Comparison of ENCODE assay signal across 12 mouse cellular contexts in the genomic region with DNA sequence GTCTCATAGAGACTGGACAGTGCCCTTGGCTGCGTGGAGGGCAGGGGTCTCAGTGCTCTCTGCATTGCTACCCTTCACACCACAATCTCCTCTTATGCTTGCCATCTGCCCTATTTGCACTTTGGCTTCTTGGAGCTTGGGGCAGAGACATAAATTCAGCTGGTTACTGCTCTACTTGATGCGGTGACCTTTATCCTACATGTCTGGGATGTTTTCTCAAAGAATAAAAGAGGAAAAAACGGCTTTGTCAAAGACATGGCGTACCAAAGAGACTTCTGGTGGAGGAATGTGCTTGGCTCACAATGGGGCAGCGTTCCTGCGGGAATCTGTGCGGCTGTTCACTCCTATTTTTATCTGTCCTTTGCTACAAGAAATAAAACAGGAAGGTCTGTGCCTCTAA. TPM values are rescaled to one million over a fixed set of nuclear protein-coding genes. Genes with fewer than 3 reads are reported as not detected.
DNase-seq lines count a peak whose midpoint lies in the region; ATAC-seq and TF ChIP-seq lines count a peak whose summit lies in the region.
"Had no signal": no experiment of that assay in that cellular context is flagged by ENCODE, and none has a peak within 500 bp of the region (broad histone marks: within the 10 kb centered on the region; RNA-seq: fewer than 3 reads in every experiment).

No protein-coding gene starts in this region.

- no peak overlapping the region for H3K4me2 ChIP-seq in heart, embryonic 13.5 days
- H3K4me2 ChIP-seq in limb, embryonic 12.5 days, result no peak overlapping the region

- WGBS in heart, adult 2 months, result 33% methylated on average over 7 of the region's 7 CpGs
- 42% methylated on average over 7 of the region's 7 CpGs for WGBS in heart, embryonic 13.5 days
- WGBS in limb, embryonic 12.5 days, result 70% methylated on average over 7 of the region's 7 CpGs

- no peak for TF ChIP-seq POLR2A in heart, adult 2 months (IDR thresholded peaks at IDR 0.05; ENCODE audit: insufficient read depth, low read depth, low read length)

- no peaks in the 10 kb centered on the region for H3K9me3 ChIP-seq in heart, embryonic 13.5 days
- no peaks in the 10 kb centered on the region for H3K9me3 ChIP-seq in limb, embryonic 12.5 days

- H3K9ac ChIP-seq in heart, adult 2 months (ENCODE audit: low read depth, low read length), result no peak overlapping the region
- no peak overlapping the region for H3K9ac ChIP-seq in heart, embryonic 13.5 days
- H3K9ac ChIP-seq in limb, embryonic 12.5 days (replicated peaks), result no peak overlapping the region

- no peak for DNase-seq in heart, adult 2 months
- DNase-seq in heart, postnatal 4 days, result no peak
- DNase-seq in frontal cortex, postnatal 25 days (ENCODE audit: low spot score in 2 of 2), result no peak
- DNase-seq in layer of hippocampus, adult 2 months (ENCODE audit: low spot score in 2 of 2), result no peak
- DNase-seq in left cerebral cortex, postnatal 10 days (ENCODE audit: extremely low spot score in 1 of 2, low spot score in 2 of 2), result no peak
- DNase-seq: B cell, adult 2 months; left cerebral cortex, postnatal 4 days; right cerebral cortex, postnatal 14 days had no signal

- no peak for ATAC-seq in heart, embryonic 13.5 days (ENCODE audit: extremely low read depth, insufficient number of reproducible peaks, low FRiP score, low TSS enrichment)
- no peak for ATAC-seq in limb, embryonic 12.5 days (ENCODE audit: insufficient number of reproducible peaks, insufficient read depth, low FRiP score, low TSS enrichment, low read depth)
- ATAC-seq: midbrain, embryonic 16.5 days had no signal

- H3K27ac ChIP-seq in heart, adult 2 months, result peak overlapping the region; percentile 40
- peak overlapping the region; percentile 65 for H3K27ac ChIP-seq in brown adipose tissue, adult 24 weeks (replicated peaks; ENCODE audit: low read depth, low read length)
- peak overlapping the region; percentile 67 for H3K27ac ChIP-seq in heart, embryonic 13.5 days (replicated peaks)
- peak overlapping the region; percentile 13; the same call in 1 of the 2 replicates for H3K27ac ChIP-seq in limb, embryonic 12.5 days
- H3K27ac ChIP-seq in layer of hippocampus, adult 2 months, result no peak overlapping the region; the same call in 1 of the 2 replicates

- H3K4me3 ChIP-seq in heart, adult 2 months, result no peak overlapping the region
- no peak overlapping the region for H3K4me3 ChIP-seq in brown adipose tissue, adult 24 weeks (ENCODE audit: insufficient read depth, low read depth, low read length)
- no peak overlapping the region for H3K4me3 ChIP-seq in heart, embryonic 13.5 days
- no peak overlapping the region for H3K4me3 ChIP-seq in limb, embryonic 12.5 days (replicated peaks)
- no peak overlapping the region for H3K4me3 ChIP-seq in layer of hippocampus, adult 2 months

- intact Hi-C loops in heart, adult 2 months (cut with DNase I), result no loop called here
- intact Hi-C loops in left cerebral cortex, postnatal 10 days (cut with DNase I), result no loop called here

- H3K36me3 ChIP-seq in heart, adult 2 months (ENCODE audit: control insufficient read depth, insufficient read depth, low read length), result no peaks in the 10 kb centered on the region
- no peaks in the 10 kb centered on the region for H3K36me3 ChIP-seq in heart, embryonic 13.5 days
- no peaks in the 10 kb centered on the region for H3K36me3 ChIP-seq in limb, embryonic 12.5 days

- H3K27me3 ChIP-seq in heart, adult 2 months (ENCODE audit: control insufficient read depth, insufficient read depth, low read length), result no peaks in the 10 kb centered on the region
- H3K27me3 ChIP-seq in heart, embryonic 13.5 days (replicated peaks), result no peaks in the 10 kb centered on the region
- H3K27me3 ChIP-seq in limb, embryonic 12.5 days, result no peaks in the 10 kb centered on the region

- TF ChIP-seq CTCF in heart, adult 2 months (IDR thresholded peaks at IDR 0.05), result no peak
- TF ChIP-seq CTCF in layer of hippocampus, adult 2 months (conservative IDR thresholded peaks at IDR 0.05), result no peak

- peaks cover 13% of the 10 kb centered on the region for H3K4me1 ChIP-seq in heart, adult 2 months (ENCODE audit: control insufficient read depth, insufficient read depth, low read length)
- peaks cover 15% of the 10 kb centered on the region for H3K4me1 ChIP-seq in brown adipose tissue, adult 24 weeks (ENCODE audit: control insufficient read depth, insufficient read depth, insufficient read length, low read length)
- H3K4me1 ChIP-seq in heart, embryonic 13.5 days, result peaks cover 41% of the 10 kb centered on the region
- peaks cover 48% of the 10 kb centered on the region for H3K4me1 ChIP-seq in limb, embryonic 12.5 days (replicated peaks)

- H3K79me2 ChIP-seq in heart, adult 2 months (replicated peaks; ENCODE audit: control insufficient read depth, insufficient read depth, low read length), result no peaks in the 10 kb centered on the region

- no peak for TF ChIP-seq EP300 in heart, adult 2 months (IDR thresholded peaks at IDR 0.05; ENCODE audit: insufficient read depth, low read depth, low read length)

RNA-seq across cellular contexts. Expression of gene Cdc7, which starts 56.2 kb away (rescaled TPM):
- under 1 TPM; 0.39 to 0.59 TPM for total RNA-seq in heart, adult 2 months (2021)
- 0.70 and 1.3 TPM in 2 replicates for polyA plus RNA-seq in heart, adult 2 months (2012; rRNA removed)
- total RNA-seq in heart, postnatal 4 days (2021), result 1 to 10 TPM; 6.8 to 8.0 TPM
- 1.4 and 1.6 TPM in 2 replicates for polyA plus RNA-seq in brown adipose tissue, adult 24 weeks (2012; ENCODE audit: insufficient read depth, insufficient read length, missing spikeins)
- 25.5 and 26.3 TPM in 2 replicates for polyA plus RNA-seq in heart, embryonic 13.5 days (2015; fragmentation: Nextera tagmentation; extraction: Ambion mirVana)
- polyA plus RNA-seq in limb, embryonic 12.5 days (2016; fragmentation: Nextera tagmentation; extraction: Ambion mirVana), result 54.7 and 62.5 TPM in 2 replicates
- total RNA-seq in layer of hippocampus, adult 2 months (2021), result 10 to 100 TPM; 18.9 to 19.7 TPM
- 10 to 100 TPM; 14.0 to 15.9 TPM for total RNA-seq in left cerebral cortex, postnatal 10 days (2021)

Comparison
In these comparisons a context has a peak if more than half of its experiments do, and no peak if none do; other contexts are left out.
1. RNA of gene Cdc7, which starts 56.2 kb away (total RNA-seq): 18.9 to 19.7 TPM in layer of hippocampus, adult 2 months, 14.0 to 15.9 TPM in left cerebral cortex, postnatal 10 days and 6.8 to 8.0 TPM in heart, postnatal 4 days; 0.39 to 0.59 TPM in heart, adult 2 months; every median in the first group is over 4 times any median in the second.